Mouse (Mus musculus): ENCODE results near the gene Stum. TPM values are rescaled to one million over a fixed set of nuclear protein-coding genes. Genes with fewer than 3 reads are reported as not detected.

The Stum gene
- polyA plus RNA-seq, 1 experiment from 2014 or later, result 6.6 TPM

GRCm38 (mm10) chr1:180510879-180511278 is 27.6 kb upstream of the Stum start:
- WGBS, result 52% methylated on average over 4 of the region's 4 CpGs
- Histone ChIP-seq H3K27ac (replicated peaks) (no peak overlapping the region), H3K9me3 (replicated peaks) (no peaks in the 10 kb centered on the region), H3K36me3 (no peaks in the 10 kb centered on the region), H3K27me3 (ENCODE audit: low read depth, poor library complexity, severe bottlenecking) (no peaks in the 10 kb centered on the region), H3K4me1 (0 out of 2 replicates have a peak, but pooled peaks cover 4% of the 10 kb centered on the region), H3K4me3 (no peak overlapping the region)
- no peak for DNase-seq (ENCODE audit: low spot score)

GRCm38 (mm10) chr1:180510442-180510841 is 27.1 kb upstream of the Stum start:
- Histone ChIP-seq H3K36me3 (no peaks in the 10 kb centered on the region), H3K27me3 (ENCODE audit: low read depth, poor library complexity, severe bottlenecking) (no peaks in the 10 kb centered on the region), H3K4me1 (0 out of 2 replicates have a peak, but pooled peaks cover 4% of the 10 kb centered on the region), H3K9me3 (replicated peaks) (no peaks in the 10 kb centered on the region), H3K4me3 (no peak overlapping the region), H3K27ac (replicated peaks) (no peak overlapping the region)
- DNase-seq (ENCODE audit: low spot score), result no peak
- 76% methylated on average over 15 of the region's 15 CpGs for WGBS

- Histone ChIP-seq H3K9me3 (replicated peaks) (no peaks in the 10 kb centered on the region), H3K4me3 (no peak overlapping the region), H3K4me1 (0 out of 2 replicates have a peak, but pooled peaks cover 4% of the 10 kb centered on the region), H3K27ac (replicated peaks) (no peak overlapping the region), H3K27me3 (ENCODE audit: low read depth, poor library complexity, severe bottlenecking) (no peaks in the 10 kb centered on the region), H3K36me3 (no peaks in the 10 kb centered on the region)
- WGBS, result 83% methylated on average over 7 of the region's 7 CpGs
- DNase-seq (ENCODE audit: low spot score), result no peak
Measured at GRCm38 (mm10) chr1:180508662-180509061, 25.4 kb upstream of the Stum start.

GRCm38 (mm10) chr1:180507291-180507791 is 24.0 kb upstream of the Stum start:
- Histone ChIP-seq H3K4me3 (no peak overlapping the region), H3K9me3 (replicated peaks) (no peaks in the 10 kb centered on the region), H3K36me3 (no peaks in the 10 kb centered on the region), H3K27ac (replicated peaks) (no peak overlapping the region), H3K27me3 (ENCODE audit: low read depth, poor library complexity, severe bottlenecking) (no peaks in the 10 kb centered on the region), H3K4me1 (0 out of 2 replicates have a peak, but pooled peaks cover 4% of the 10 kb centered on the region)
- no peak for DNase-seq (ENCODE audit: low spot score)
- 87% methylated on average over 7 of the region's 7 CpGs for WGBS

- no peaks in the 10 kb centered on the region for H3K36me3 ChIP-seq
- WGBS, result 86% methylated on average over 7 of the region's 7 CpGs
Measured at GRCm38 (mm10) chr1:180506341-180506740, 23.0 kb upstream of the Stum start.

GRCm38 (mm10) chr1:180504899-180505298 is 21.6 kb upstream of the Stum start:
- Histone ChIP-seq H3K36me3 (no peaks in the 10 kb centered on the region), H3K4me1 (no peaks in the 10 kb centered on the region), H3K4me3 (no peak overlapping the region), H3K9me3 (replicated peaks) (no peaks in the 10 kb centered on the region), H3K27me3 (ENCODE audit: low read depth, poor library complexity, severe bottlenecking) (no peaks in the 10 kb centered on the region), H3K27ac (replicated peaks) (no peak overlapping the region)
- WGBS, result 85% methylated on average over 5 of the region's 5 CpGs
- no peak for DNase-seq (ENCODE audit: low spot score)

More at GRCm38 (mm10) chr1:180506341-180506740, 23.0 kb upstream of the Stum start:
- Histone ChIP-seq H3K4me3 (no peak overlapping the region), H3K9me3 (replicated peaks) (no peaks in the 10 kb centered on the region), H3K27ac (replicated peaks) (no peak overlapping the region), H3K27me3 (ENCODE audit: low read depth, poor library complexity, severe bottlenecking) (no peaks in the 10 kb centered on the region), H3K4me1 (0 out of 2 replicates have a peak, but pooled peaks cover 4% of the 10 kb centered on the region)
- DNase-seq (ENCODE audit: low spot score), result no peak

GRCm38 (mm10) chr1:180503484-180503883 is 20.2 kb upstream of the Stum start:
- Histone ChIP-seq H3K9me3 (replicated peaks) (no peaks in the 10 kb centered on the region), H3K27ac (replicated peaks) (no peak overlapping the region), H3K27me3 (ENCODE audit: low read depth, poor library complexity, severe bottlenecking) (no peaks in the 10 kb centered on the region), H3K36me3 (no peaks in the 10 kb centered on the region), H3K4me1 (0 out of 2 replicates have a peak, but pooled peaks cover 3% of the 10 kb centered on the region), H3K4me3 (no peak overlapping the region)
- no peak for DNase-seq (ENCODE audit: low spot score)
- WGBS, result 70% methylated on average over 5 of the region's 5 CpGs

GRCm38 (mm10) chr1:180502566-180502965 is 19.3 kb upstream of the Stum start:
- 76% methylated on average over 4 of the region's 4 CpGs for WGBS
- H3K27me3 ChIP-seq (ENCODE audit: low read depth, poor library complexity, severe bottlenecking), result no peaks in the 10 kb centered on the region
- no peak overlapping the region for H3K4me3 ChIP-seq
- DNase-seq (ENCODE audit: low spot score), result no peak
- H3K4me1 ChIP-seq, result peaks cover 7% of the 10 kb centered on the region
- no peaks in the 10 kb centered on the region for H3K36me3 ChIP-seq
- H3K9me3 ChIP-seq (replicated peaks), result no peaks in the 10 kb centered on the region
- H3K27ac ChIP-seq (replicated peaks), result no peak overlapping the region

- no peak for DNase-seq (ENCODE audit: low spot score)
- no peaks in the 10 kb centered on the region for H3K9me3 ChIP-seq (replicated peaks)
- H3K4me3 ChIP-seq, result no peak overlapping the region
- 84% methylated on average over 5 of the region's 5 CpGs for WGBS
- peaks cover 14% of the 10 kb centered on the region for H3K4me1 ChIP-seq
- no peak overlapping the region for H3K27ac ChIP-seq (replicated peaks)
- no peaks in the 10 kb centered on the region for H3K36me3 ChIP-seq
- H3K27me3 ChIP-seq (ENCODE audit: low read depth, poor library complexity, severe bottlenecking), result no peaks in the 10 kb centered on the region
Measured at GRCm38 (mm10) chr1:180500641-180501040, 17.3 kb upstream of the Stum start.

- 46% methylated on average over 4 of the region's 4 CpGs for WGBS
- no peak for DNase-seq (ENCODE audit: low spot score)
- Histone ChIP-seq H3K27ac (replicated peaks) (no peak overlapping the region), H3K4me3 (no peak overlapping the region), H3K27me3 (ENCODE audit: low read depth, poor library complexity, severe bottlenecking) (no peaks in the 10 kb centered on the region), H3K9me3 (replicated peaks) (no peaks in the 10 kb centered on the region), H3K36me3 (no peaks in the 10 kb centered on the region), H3K4me1 (peaks cover 14% of the 10 kb centered on the region)
Measured at GRCm38 (mm10) chr1:180500218-180500617, 16.9 kb upstream of the Stum start.

GRCm38 (mm10) chr1:180499766-180500165 is 16.5 kb upstream of the Stum start:
- no peak for DNase-seq (ENCODE audit: low spot score)
- Histone ChIP-seq H3K9me3 (replicated peaks) (no peaks in the 10 kb centered on the region), H3K27ac (replicated peaks) (no peak overlapping the region), H3K4me3 (no peak overlapping the region), H3K4me1 (peaks cover 14% of the 10 kb centered on the region), H3K36me3 (no peaks in the 10 kb centered on the region), H3K27me3 (ENCODE audit: low read depth, poor library complexity, severe bottlenecking) (no peaks in the 10 kb centered on the region)
- WGBS, result 90% methylated on average over 3 of the region's 3 CpGs

- no peak overlapping the region for H3K27ac ChIP-seq (replicated peaks)
- WGBS, result 87% methylated on average over 9 of the region's 9 CpGs
- peaks cover 9% of the 10 kb centered on the region for H3K4me1 ChIP-seq
- H3K27me3 ChIP-seq (ENCODE audit: low read depth, poor library complexity, severe bottlenecking), result no peaks in the 10 kb centered on the region
- no peaks in the 10 kb centered on the region for H3K36me3 ChIP-seq
- H3K4me3 ChIP-seq, result no peak overlapping the region
- no peaks in the 10 kb centered on the region for H3K9me3 ChIP-seq (replicated peaks)
- DNase-seq (ENCODE audit: low spot score), result no peak
Measured at GRCm38 (mm10) chr1:180492777-180493176, 9.5 kb upstream of the Stum start.

- no peaks in the 10 kb centered on the region for H3K9me3 ChIP-seq (replicated peaks)
- DNase-seq (ENCODE audit: low spot score), result no peak
- 86% methylated on average over 5 of the region's 5 CpGs for WGBS
- H3K4me1 ChIP-seq, result peaks cover 38% of the 10 kb centered on the region
- H3K27ac ChIP-seq (replicated peaks), result no peak overlapping the region
- peaks cover 47% of the 10 kb centered on the region for H3K27me3 ChIP-seq (ENCODE audit: low read depth, poor library complexity, severe bottlenecking)
- no peaks in the 10 kb centered on the region for H3K36me3 ChIP-seq
- H3K4me3 ChIP-seq, result no peak overlapping the region
Measured at GRCm38 (mm10) chr1:180485346-180485745, 2.0 kb upstream of the Stum start.

Measured in midbrain, embryonic 10.5 days (tissue).